Mouse (Mus musculus): ENCODE measurements around the gene Nudt8.

- TF ChIP-seq EP300 (optimal IDR thresholded peaks at IDR 0.05) (no peak), CTCF (IDR thresholded peaks at IDR 0.05; ENCODE audit: low read depth) (no peak)
Measured at GRCm38 (mm10) chr19:4027576-4027975, 27.2 kb downstream of the Nudt8 start.
